Mouse (Mus musculus) cortical plate, adult 2 months (tissue): ENCODE measurements around the gene Fam71e2. TPM values are rescaled to one million over a fixed set of nuclear protein-coding genes. Genes with fewer than 3 reads are reported as not detected.

ENCODE experiments used
- H3K27ac ChIP-seq: fragments of 200-500 bp; 2 replicates; pipeline ENCODE4 v1.5.1; 2012; ENCODE audit warnings: low read length, control low read depth, inconsistent platforms; ENCODE audit not compliant: insufficient read depth
- H3K4me1 ChIP-seq: fragments of 200-500 bp; 2 replicates; pipeline ENCODE4 v1.6.1; 2011; ENCODE audit warnings: low read length; ENCODE audit not compliant: control insufficient read depth, insufficient read depth
- H3K4me3 ChIP-seq: fragments of 200-500 bp; 2 replicates; pipeline ENCODE4 v1.5.1; 2011; ENCODE audit warnings: mild to moderate bottlenecking, low read length, control low read depth; ENCODE audit not compliant: insufficient read depth
- CTCF ChIP-seq: fragments of 200-500 bp; IDR thresholded peaks from 2 replicates; pipeline ENCODE4 v1.5.1; 2011; ENCODE audit warnings: mild to moderate bottlenecking, control low read depth, low read length; ENCODE audit not compliant: insufficient read depth; ENCODE audit errors: extremely low read depth
- POLR2A ChIP-seq: fragments of 200-500 bp; IDR thresholded peaks from 2 replicates; pipeline ENCODE4 v1.6.1; 2011; ENCODE audit warnings: mild to moderate bottlenecking, low read length, control low read depth; ENCODE audit not compliant: insufficient read depth; ENCODE audit errors: extremely low read depth
- polyA plus RNA-seq: library from polyadenylated mRNA; depleted of rRNA; stranded (reverse); fragments of >200 nt; gene quantifications from 2 replicates; pipeline ENCODE4 v1.2.3, GENCODE M21; 2012; rRNA removed

The Fam71e2 gene
- polyA plus RNA-seq, 1 experiment: not detected

DNA sequence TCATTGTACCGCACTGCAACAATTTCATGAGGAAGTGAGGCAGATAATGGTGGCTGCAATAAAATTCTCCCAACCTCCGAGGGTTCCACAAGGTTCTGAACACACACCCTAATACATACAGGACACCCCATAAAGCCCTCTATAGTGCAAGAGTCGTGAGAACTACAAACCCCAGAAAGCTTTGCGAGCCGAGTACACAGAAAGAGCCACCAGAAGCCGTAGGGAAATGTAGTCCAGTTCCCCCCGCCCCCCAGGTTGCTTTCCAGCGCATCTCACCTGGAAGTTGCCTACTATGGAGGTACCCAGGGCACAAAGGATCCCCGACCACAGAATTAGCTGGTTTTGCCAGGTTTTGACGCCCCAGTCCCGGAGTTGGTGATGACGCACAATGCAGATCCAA, 47.6 kb downstream of the Fam71e2 start:
- no peaks in the 10 kb centered on the region; the same call in 1 of the 2 replicates for H3K4me1 ChIP-seq
- TF ChIP-seq CTCF: no peak
- TF ChIP-seq POLR2A: no peak
- peak overlapping the region; percentile 36 for H3K4me3 ChIP-seq
- H3K27ac ChIP-seq: no peak overlapping the region

DNA sequence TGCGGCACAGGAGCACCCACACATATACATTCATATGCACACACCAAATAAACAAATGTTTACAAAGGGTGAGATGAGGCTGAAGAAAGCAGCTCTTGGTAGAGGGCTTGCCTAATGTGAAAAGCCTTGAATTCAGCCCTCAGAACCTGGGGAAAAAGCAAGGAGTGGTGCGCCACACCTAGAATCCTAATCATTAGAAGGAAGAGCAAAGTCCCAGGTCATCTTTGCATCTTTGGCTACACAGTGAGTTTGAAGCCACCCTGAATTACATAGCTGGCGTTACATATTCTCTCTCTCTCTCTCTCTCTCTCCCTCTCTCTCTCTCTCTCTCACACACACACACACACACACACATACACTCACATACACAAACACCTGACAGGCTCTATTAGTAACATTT, 51.8 kb downstream of the Fam71e2 start:
- H3K27ac ChIP-seq: no peak overlapping the region
- H3K4me3 ChIP-seq: no peak overlapping the region
- H3K4me1 ChIP-seq: no peaks in the 10 kb centered on the region; the same call in 1 of the 2 replicates
- TF ChIP-seq CTCF: no peak
- TF ChIP-seq POLR2A: no peak

DNA sequence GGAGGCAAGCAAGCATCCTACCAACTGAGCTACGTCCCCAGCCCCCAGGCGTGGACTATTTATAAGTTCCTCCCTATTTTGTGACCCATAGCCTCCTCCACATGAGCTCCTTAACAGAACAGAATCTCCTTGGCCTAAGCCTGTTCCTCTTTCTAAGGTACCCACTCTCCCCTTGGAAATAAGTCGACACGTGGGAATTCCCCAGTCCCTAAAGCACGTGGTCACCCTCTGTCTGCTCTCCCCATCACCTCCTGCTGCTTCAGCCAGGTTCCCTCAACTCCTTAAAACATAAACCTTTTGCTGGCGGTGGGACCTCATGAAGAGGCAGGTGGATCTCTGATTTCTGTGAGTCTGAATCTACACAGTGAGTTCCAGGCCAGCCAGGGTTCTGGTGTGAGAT, 54.1 kb downstream of the Fam71e2 start:
- TF ChIP-seq CTCF (no peak), POLR2A (no peak)
- Histone ChIP-seq H3K4me3 (no peak overlapping the region), H3K27ac (no peak overlapping the region)

DNA sequence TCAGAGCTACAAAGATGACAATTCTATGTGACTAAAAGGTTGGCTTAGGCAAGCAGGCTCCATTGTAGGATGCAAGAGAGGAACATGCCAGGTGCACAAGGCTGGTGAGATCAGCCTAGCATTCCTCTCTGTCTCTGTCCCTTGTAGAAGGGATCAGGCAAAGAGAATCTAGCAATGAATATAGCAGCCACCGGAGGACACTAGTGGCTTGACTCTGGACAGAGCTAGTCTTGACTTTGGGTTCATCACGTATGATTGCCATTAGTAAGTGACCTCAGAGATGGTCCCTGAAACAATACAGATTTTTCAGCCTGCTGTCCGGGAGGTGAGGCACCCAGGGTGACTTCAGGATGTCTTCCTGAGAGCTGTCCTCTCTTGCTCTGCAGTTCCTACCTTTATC, 58.5 kb downstream of the Fam71e2 start:
- Histone ChIP-seq H3K27ac (no peak overlapping the region), H3K4me1 (no peaks in the 10 kb centered on the region), H3K4me3 (no peak overlapping the region)
- TF ChIP-seq POLR2A (no peak), CTCF (no peak)

More for the DNA sequence above, 54.1 kb downstream of the Fam71e2 start:
- no peaks in the 10 kb centered on the region for H3K4me1 ChIP-seq

DNA sequence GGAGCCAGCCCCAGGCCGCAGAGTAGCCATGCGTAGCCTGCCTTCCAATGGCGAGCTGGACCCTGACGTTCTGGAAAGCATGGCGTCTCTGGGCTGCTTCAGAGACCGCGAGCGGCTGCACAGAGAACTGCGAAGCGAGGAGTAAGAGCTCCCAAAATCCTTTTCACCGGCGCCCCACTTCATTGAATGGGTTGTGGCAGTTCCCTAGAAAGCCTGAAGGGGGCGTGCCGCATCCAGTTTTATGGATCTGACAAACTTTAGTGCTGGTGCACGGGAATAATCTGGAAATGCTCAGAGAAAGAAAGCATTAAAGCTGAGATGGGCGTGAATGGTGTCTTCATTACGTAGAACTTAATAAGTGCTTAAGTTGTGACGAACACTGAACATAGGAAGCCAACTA, 66.0 kb downstream of the Fam71e2 start:
- no peak overlapping the region for H3K27ac ChIP-seq
- H3K4me3 ChIP-seq: no peak overlapping the region
- H3K4me1 ChIP-seq: no peaks in the 10 kb centered on the region
- TF ChIP-seq CTCF (peak; percentile 36; the same call in 1 of the 2 replicates), POLR2A (no peak)

Other genes with a start within 250 kb of the Fam71e2 start
- 1.3 and 1.9 TPM in 2 replicates for gene Tnni3, start 247.1 kb downstream of the Fam71e2 start, polyA plus RNA-seq
- 1.0 and 1.3 TPM in 2 replicates for gene Dnaaf3, start 238.8 kb downstream of the Fam71e2 start, polyA plus RNA-seq
- 218 and 229 TPM in 2 replicates for gene Syt5, start 223.8 kb downstream of the Fam71e2 start, polyA plus RNA-seq
- 1.0 and 1.6 TPM in 2 replicates for gene Ptprh, start 167.3 kb downstream of the Fam71e2 start, polyA plus RNA-seq
- gene Tmem86b, start 139.9 kb downstream of the Fam71e2 start, polyA plus RNA-seq: 29.0 and 31.5 TPM in 2 replicates
- 143 and 145 TPM in 2 replicates for gene Ppp6r1, start 112.3 kb downstream of the Fam71e2 start, polyA plus RNA-seq
- gene Hspbp1, start 86.2 kb downstream of the Fam71e2 start, polyA plus RNA-seq: 107 and 108 TPM in 2 replicates
- 305 and 330 TPM in 2 replicates for gene Brsk1, start 80.7 kb downstream of the Fam71e2 start, polyA plus RNA-seq
- gene Tmem150b, start 46.1 kb downstream of the Fam71e2 start, polyA plus RNA-seq: 0.09 TPM in 1 of 2 replicates, not detected in the other
- gene Kmt5c, start 31.2 kb downstream of the Fam71e2 start, polyA plus RNA-seq: 60.1 and 66.9 TPM in 2 replicates
- gene Cox6b2, start 18.2 kb downstream of the Fam71e2 start, polyA plus RNA-seq: 15.1 and 20.3 TPM in 2 replicates
- gene Il11, start 11.6 kb upstream of the Fam71e2 start, polyA plus RNA-seq: 0.35 and 0.36 TPM in 2 replicates
- not detected in 2 replicates for gene Tmem190, start 11.6 kb upstream of the Fam71e2 start, polyA plus RNA-seq
- gene Tmem238, start 18.4 kb upstream of the Fam71e2 start, polyA plus RNA-seq: 4.6 and 4.9 TPM in 2 replicates
- gene Rpl28, start 21.6 kb upstream of the Fam71e2 start, polyA plus RNA-seq: 257 and 299 TPM in 2 replicates
- gene Ube2s, start 41.3 kb upstream of the Fam71e2 start, polyA plus RNA-seq: 177 and 181 TPM in 2 replicates
- 135 and 143 TPM in 2 replicates for gene Shisa7, start 73.4 kb upstream of the Fam71e2 start, polyA plus RNA-seq
- 12.3 and 15.7 TPM in 2 replicates for gene Isoc2b, start 99.0 kb upstream of the Fam71e2 start, polyA plus RNA-seq
- 11.7 and 11.8 TPM in 2 replicates for gene Isoc2a, start 105.9 kb upstream of the Fam71e2 start, polyA plus RNA-seq
- gene Gm36210, start 135.2 kb upstream of the Fam71e2 start, polyA plus RNA-seq: 0.31 and 0.32 TPM in 2 replicates
- gene Zfp628, start 143.9 kb upstream of the Fam71e2 start, polyA plus RNA-seq: 9.7 TPM in 2 replicates
- gene Nat14, start 150.7 kb upstream of the Fam71e2 start, polyA plus RNA-seq: 91.7 and 94.0 TPM in 2 replicates
- gene Ssc5d, start 154.5 kb upstream of the Fam71e2 start, polyA plus RNA-seq: 3.8 and 4.1 TPM in 2 replicates
- gene Sbk2, start 193.1 kb upstream of the Fam71e2 start, polyA plus RNA-seq: 0.32 and 0.48 TPM in 2 replicates
- 1.2 TPM in 2 replicates for gene Sbk3, start 199.9 kb upstream of the Fam71e2 start, polyA plus RNA-seq
- 38.0 and 39.2 TPM in 2 replicates for gene Zfp579, start 224.9 kb upstream of the Fam71e2 start, polyA plus RNA-seq
- 15.3 and 15.6 TPM in 2 replicates for gene Zfp524, start 243.1 kb upstream of the Fam71e2 start, polyA plus RNA-seq
- gene Fiz1, start 243.4 kb upstream of the Fam71e2 start, polyA plus RNA-seq: 21.5 TPM in 2 replicates
- not detected in 2 replicates for gene Gm44973, start 244.2 kb upstream of the Fam71e2 start, polyA plus RNA-seq
- 28.7 and 30.0 TPM in 2 replicates for gene Zfp865, start 249.1 kb upstream of the Fam71e2 start, polyA plus RNA-seq
- gene Ccdc106, start 249.3 kb upstream of the Fam71e2 start, polyA plus RNA-seq: 68.6 and 70.2 TPM in 2 replicates